Mouse (Mus musculus): ENCODE measurements around the gene Cryga.

GRCm38 (mm10) chr1:65129634-65130180 lies 26.5 kb upstream of the Cryga start:
- TF ChIP-seq GATA1 (IDR thresholded peaks at IDR 0.05; ENCODE audit: low read length) (no peak), TAL1 (IDR thresholded peaks at IDR 0.05; ENCODE audit: low read length) (no peak)
